Comparison of ENCODE assay signal across 7 mouse cellular contexts in the genomic region with DNA sequence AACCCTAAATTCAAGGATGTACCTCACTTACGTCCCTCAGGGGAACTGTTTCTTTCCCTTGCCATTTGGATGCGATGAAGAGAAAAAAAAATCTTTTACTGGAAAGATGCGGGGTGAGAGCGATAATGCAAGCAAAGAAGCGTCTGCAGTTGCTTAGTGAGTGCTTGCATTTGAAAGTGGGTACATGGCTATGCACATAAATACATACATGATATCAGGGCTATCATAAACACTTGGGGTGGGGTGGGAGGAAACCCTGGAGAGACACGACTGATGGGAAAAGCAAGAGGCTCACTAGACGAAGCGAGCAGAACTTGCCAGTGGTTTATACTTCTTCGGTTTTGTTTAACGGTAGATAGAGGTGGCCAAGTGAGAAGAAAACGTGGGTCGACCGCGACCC. TPM values are rescaled to one million over a fixed set of nuclear protein-coding genes. Genes with fewer than 3 reads are reported as not detected.
A peak's percentile ranks its signal among the peaks of the same experiment; 100 is the strongest.
DNase-seq lines count a peak whose midpoint lies in the region; ATAC-seq and TF ChIP-seq lines count a peak whose summit lies in the region.

A gene (plus strand): TSS at position 301 of the 400 bp plus-strand sequence.

- 15% methylated on average over 14 of the region's 14 CpGs for WGBS in heart, embryonic 16.5 days
- 10% methylated on average over 14 of the region's 14 CpGs for WGBS in liver, embryonic 16.5 days (ENCODE audit: insufficient replicate concordance)

- H3K4me3 ChIP-seq in ES-E14 (ENCODE audit: insufficient read depth in 1 of 2, low read depth in 1 of 2, low read length in 2 of 2, poor library complexity in 1 of 2, severe bottlenecking in 1 of 2), result peak within 1 kb of the TSS; percentile 89 to 98
- peak within 1 kb of the TSS; percentile 72 for H3K4me3 ChIP-seq in bone marrow macrophage, adult 2 months (ENCODE audit: insufficient read depth, low read length)
- peak within 1 kb of the TSS; percentile 92 for H3K4me3 ChIP-seq in heart, embryonic 16.5 days (ENCODE audit: low read length)
- peak within 1 kb of the TSS; percentile 99 for H3K4me3 ChIP-seq in liver, embryonic 16.5 days (ENCODE audit: low read depth, low read length)

- H3K4me2 ChIP-seq in heart, embryonic 16.5 days (ENCODE audit: low read depth, low read length), result peak within 1 kb of the TSS; percentile 81
- H3K4me2 ChIP-seq in liver, embryonic 16.5 days (ENCODE audit: low read depth, low read length), result peak within 1 kb of the TSS; percentile 94

- no peak for ATAC-seq in heart, embryonic 16.5 days (replicated peaks; ENCODE audit: extremely low read depth, insufficient read depth, low FRiP score)
- no peak for ATAC-seq in liver, embryonic 16.5 days (ENCODE audit: low read depth)

- H3K9me3 ChIP-seq in ES-E14 (ENCODE audit: control insufficient read depth, insufficient read depth, low read depth, low read length), result no peaks in the 10 kb centered on the region
- H3K9me3 ChIP-seq in heart, embryonic 16.5 days (replicated peaks; ENCODE audit: control insufficient read depth, low read length), result no peaks in the 10 kb centered on the region
- no peaks in the 10 kb centered on the region for H3K9me3 ChIP-seq in liver, embryonic 16.5 days (replicated peaks; ENCODE audit: control insufficient read depth, low read length)

- peaks cover 5% of the 10 kb centered on the region for H3K27me3 ChIP-seq in heart, embryonic 16.5 days (ENCODE audit: control insufficient read depth, insufficient read depth, low read length)
- H3K27me3 ChIP-seq in liver, embryonic 16.5 days (ENCODE audit: control insufficient read depth, insufficient read depth, low read depth, low read length), result peaks cover 10% of the 10 kb centered on the region

- H3K27ac ChIP-seq in ES-E14 (ENCODE audit: insufficient read depth, low read depth, low read length, poor library complexity, severe bottlenecking), result no peak within 1 kb of the TSS; the same call in 1 of the 2 replicates
- H3K27ac ChIP-seq in bone marrow macrophage, adult 2 months (ENCODE audit: insufficient read depth, low read depth, low read length), result 0 out of 2 replicates have a peak within 1 kb of the TSS, but pooled peaks have one; percentile 11
- no peak within 1 kb of the TSS for H3K27ac ChIP-seq in heart, embryonic 16.5 days (ENCODE audit: low read length)
- H3K27ac ChIP-seq in liver, embryonic 16.5 days (ENCODE audit: low read length), result peak within 1 kb of the TSS; percentile 24; the same call in 1 of the 2 replicates

- no peaks in the 10 kb centered on the region for H3K36me3 ChIP-seq in ES-E14 (ENCODE audit: control insufficient read depth, insufficient read depth, low read length, poor library complexity, severe bottlenecking)
- H3K36me3 ChIP-seq in heart, embryonic 16.5 days (ENCODE audit: control insufficient read depth, insufficient read depth), result no peaks in the 10 kb centered on the region
- H3K36me3 ChIP-seq in liver, embryonic 16.5 days (ENCODE audit: control insufficient read depth, insufficient read depth), result no peaks in the 10 kb centered on the region

- TF ChIP-seq CTCF in bone marrow macrophage, adult 2 months (IDR thresholded peaks at IDR 0.05; ENCODE audit: low read depth, low read length), result no peak

- H3K4me1 ChIP-seq in ES-E14 (ENCODE audit: control insufficient read depth in 2 of 2, insufficient read depth in 2 of 2, low read length in 2 of 2, poor library complexity in 1 of 2), result no peaks in the 10 kb centered on the region
- H3K4me1 ChIP-seq in bone marrow macrophage, adult 2 months (ENCODE audit: control insufficient read depth, insufficient read depth, low read length), result peaks cover 18% of the 10 kb centered on the region
- peaks cover 9% of the 10 kb centered on the region for H3K4me1 ChIP-seq in heart, embryonic 16.5 days (ENCODE audit: control insufficient read depth, insufficient read depth, low read length)
- peaks cover 15% of the 10 kb centered on the region for H3K4me1 ChIP-seq in liver, embryonic 16.5 days (ENCODE audit: control insufficient read depth, low read depth, low read length)

- peak within 1 kb of the TSS; percentile 90 for H3K9ac ChIP-seq in ES-E14 (ENCODE audit: insufficient read depth, low read depth, low read length, poor library complexity, severe bottlenecking)
- peak within 1 kb of the TSS; percentile 90 for H3K9ac ChIP-seq in heart, embryonic 16.5 days (ENCODE audit: low read length)
- H3K9ac ChIP-seq in liver, embryonic 16.5 days (ENCODE audit: low read depth, low read length), result peak within 1 kb of the TSS; percentile 91

- in situ Hi-C loops in ES-E14 (cut with MboI; ENCODE audit: low sequenced_read_pairs in 2 of 2, unreplicated experiment in 2 of 2), result no loop called here

- no peak for DNase-seq in ES-E14 (ENCODE audit: low read depth, low spot score)
- no peak for DNase-seq in spleen, postnatal 10 days (ENCODE audit: low spot score in 2 of 2)
- DNase-seq in thymus, postnatal 14 days, result no peak
- DNase-seq in T-cell, adult 2 months (ENCODE audit: low spot score), result no peak

- TF ChIP-seq POLR2A in bone marrow macrophage, adult 2 months (IDR thresholded peaks at IDR 0.05; ENCODE audit: borderline replicate concordance, low read depth, low read length), result no peak

TF ChIP-seq in ES-E14, 5 proteins besides CTCF, POLR2A, EP300 and RAD21:
- TF ChIP-seq MAFK (IDR thresholded peaks at IDR 0.05; ENCODE audit: insufficient read depth, low read depth, low read length), result no peak
- no peak for TF ChIP-seq CHD2 (IDR thresholded peaks at IDR 0.05; ENCODE audit: low read depth, low read length)
- no peak for TF ChIP-seq ZNF384 (IDR thresholded peaks at IDR 0.05; ENCODE audit: low read depth, low read length)
- no peak for TF ChIP-seq HCFC1 (IDR thresholded peaks at IDR 0.05; ENCODE audit: borderline replicate concordance, insufficient read depth, low read length)
- no peak for TF ChIP-seq ZC3H11A (IDR thresholded peaks at IDR 0.05; ENCODE audit: borderline replicate concordance, low read depth, low read length)

RNA-seq across cellular contexts. Expression of the gene that starts here (rescaled TPM):
- 0.13 and 0.26 TPM in 2 replicates for total RNA-seq in ES-E14 (2012; rRNA removed)
- 0.31 TPM in 1 of 2 replicates, not detected in the other for polyA plus RNA-seq in bone marrow macrophage, adult 2 months (2012; ENCODE audit: insufficient read depth, insufficient read length, missing spikeins)
- 86.3 and 99.3 TPM in 2 replicates for polyA plus RNA-seq in heart, embryonic 16.5 days (2015; fragmentation: Nextera tagmentation; extraction: Ambion mirVana)
- 2.9 and 3.0 TPM in 2 replicates for polyA plus RNA-seq in liver, embryonic 16.5 days (2015; fragmentation: Nextera tagmentation; extraction: Ambion mirVana)

Comparison
In these comparisons a context has a peak if more than half of its experiments do, and no peak if none do; other contexts are left out.
1. RNA of the gene that starts here (polyA plus RNA-seq): 86.3 to 99.3 TPM in heart, embryonic 16.5 days; 2.9 to 3.0 TPM in liver, embryonic 16.5 days and 0.31 TPM in bone marrow macrophage, adult 2 months; every median in the first group is over 10 times any median in the second.
2. H3K27ac ChIP-seq: peak in bone marrow macrophage, adult 2 months (single experiment) and liver, embryonic 16.5 days (single experiment); none in ES-E14 (single experiment) and heart, embryonic 16.5 days (single experiment).
3. Peak in every context shown above with its lines, with median percentiles within 50 percentile points of each other: H3K4me3 ChIP-seq and H3K9ac ChIP-seq.